Mouse (Mus musculus): ENCODE results near the gene Hoxb13.

GRCm38 (mm10) chr11:96181061-96181460 is 13.1 kb upstream of the Hoxb13 start:
- TF ChIP-seq POLR2A (IDR thresholded peaks at IDR 0.05; ENCODE audit: borderline replicate concordance, extremely low read depth, insufficient read depth, insufficient read length, poor library complexity, severe bottlenecking) (no peak), CTCF (IDR thresholded peaks at IDR 0.05; ENCODE audit: borderline replicate concordance, extremely low read depth, insufficient read depth, insufficient read length) (no peak)
